Mouse (Mus musculus) midbrain, embryonic 10.5 days (tissue): ENCODE data around the gene Olig3. TPM values are rescaled to one million over a fixed set of nuclear protein-coding genes. Genes with fewer than 3 reads are reported as not detected.
"Not testable (repeated sequence)": the region's sequence is repeated elsewhere in the genome, so short reads cannot be mapped to it uniquely, and the experiment has no call there.

Experiments used
- DNase-seq: peaks from one replicate; pipeline ENCODE4 v3.0.0-alpha.2; 2017; ENCODE audit warnings: low spot score
- H3K27ac ChIP-seq: fragments of 300-500 bp; sonication (generic); replicated peaks from 2 replicates; pipeline ENCODE4 v1.5.1; 2016; ENCODE audit warnings: mild to moderate bottlenecking
- H3K27me3 ChIP-seq: fragments of 300-500 bp; sonication (generic); 2 replicates; pipeline ENCODE4 v1.6.1; 2016; ENCODE audit warnings: low read depth, mild to moderate bottlenecking; ENCODE audit not compliant: poor library complexity, severe bottlenecking
- H3K36me3 ChIP-seq: fragments of 300-500 bp; sonication (generic); 2 replicates; pipeline ENCODE4 v1.6.1; 2016; ENCODE audit warnings: mild to moderate bottlenecking, moderate library complexity
- H3K4me1 ChIP-seq: fragments of 300-500 bp; sonication (generic); 2 replicates; pipeline ENCODE4 v1.6.1; 2016
- H3K4me3 ChIP-seq: fragments of 300-500 bp; sonication (generic); 2 replicates; pipeline ENCODE4 v1.5.1; 2016; ENCODE audit warnings: mild to moderate bottlenecking, moderate library complexity
- H3K9me3 ChIP-seq: fragments of 300-500 bp; sonication (generic); replicated peaks from 2 replicates; pipeline ENCODE4 v1.6.1; 2016; ENCODE audit warnings: mild to moderate bottlenecking
- WGBS: fragments of 180-500 bp; shearing (Covaris S2); methylation state at CpG from one replicate; pipeline ENCODE4 v1.1.7; 2016; 5-methylcytosine and 5-hydroxymethylcytosine counted together
- polyA plus RNA-seq: library from polyadenylated mRNA; unstranded; fragments of >200 nt; fragmentation: Nextera tagmentation; extraction: Ambion mirVana; gene quantifications from 2 replicates; pipeline ENCODE4 v1.2.1, GENCODE M21; 2016

Olig3 gene
- polyA plus RNA-seq, 1 experiment from 2014 or later: 23.1 TPM

DNA sequence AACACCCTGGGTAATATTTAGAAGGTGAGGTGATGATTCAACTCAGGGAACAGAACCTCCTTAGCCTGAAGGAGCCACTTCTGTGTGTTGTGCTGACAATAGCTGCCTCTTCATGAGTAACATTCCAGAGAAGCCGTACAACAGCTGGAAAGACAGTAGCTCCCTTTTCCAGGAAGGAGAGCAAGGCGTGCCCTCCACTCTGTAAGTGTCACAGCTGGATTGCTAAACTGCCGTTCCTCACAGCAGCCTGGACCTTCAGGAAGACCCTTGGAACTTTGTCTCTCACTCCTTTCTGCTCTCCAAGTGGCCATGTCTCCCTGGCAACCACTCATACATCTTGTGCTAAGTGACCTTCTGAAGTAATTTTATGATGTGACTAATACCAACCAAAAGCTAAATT is 13.8 kb downstream of the Olig3 start:
- peaks cover 47% of the 10 kb centered on the region for H3K27me3 ChIP-seq
- no peaks in the 10 kb centered on the region for H3K36me3 ChIP-seq

GRCm38 (mm10) chr10:19372263-19372662 is 15.9 kb downstream of the Olig3 start:
- no peak for DNase-seq
- Histone ChIP-seq H3K4me3 (no peak overlapping the region), H3K4me1 (peaks cover 17% of the 10 kb centered on the region), H3K9me3 (no peaks in the 10 kb centered on the region), H3K27me3 (peaks cover 26% of the 10 kb centered on the region), H3K27ac (no peak overlapping the region), H3K36me3 (no peaks in the 10 kb centered on the region)
- 40% methylated on average over 5 of the region's 5 CpGs for WGBS

More for the DNA sequence above, 13.8 kb downstream of the Olig3 start:
- no peak for DNase-seq
- Histone ChIP-seq H3K4me1 (peaks cover 17% of the 10 kb centered on the region), H3K9me3 (no peaks in the 10 kb centered on the region), H3K27ac (no peak overlapping the region), H3K4me3 (no peak overlapping the region)
- 61% methylated on average over 3 of the region's 3 CpGs for WGBS

- Histone ChIP-seq H3K36me3 (no peaks in the 10 kb centered on the region), H3K4me1 (peaks cover 17% of the 10 kb centered on the region), H3K27me3 (peaks cover 21% of the 10 kb centered on the region), H3K9me3 (peaks cover under 1% of the 10 kb centered on the region), H3K27ac (no peak overlapping the region), H3K4me3 (no peak overlapping the region)
- WGBS: 72% methylated on average over 7 of the region's 7 CpGs
- no peak for DNase-seq
Observed at GRCm38 (mm10) chr10:19373797-19374196, 17.5 kb downstream of the Olig3 start.

DNA sequence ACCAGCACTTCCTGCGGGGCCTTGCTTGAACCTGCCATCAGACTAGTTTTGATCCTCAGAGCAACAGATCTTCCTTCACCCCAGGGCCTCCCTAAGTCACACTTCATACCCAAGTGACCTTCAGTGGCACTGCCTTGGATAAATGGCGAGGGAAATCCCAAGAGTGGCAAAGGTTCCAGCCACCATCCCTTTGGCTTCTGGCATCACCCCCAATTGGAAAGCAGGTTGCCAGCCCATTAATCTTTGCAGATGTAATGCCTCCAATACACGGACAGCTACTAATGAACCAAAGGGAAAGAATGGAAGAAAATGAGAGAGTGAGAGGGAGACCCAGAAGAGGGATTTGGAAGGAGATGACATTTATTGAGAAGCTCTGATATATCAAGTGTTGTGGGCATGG is 18.0 kb downstream of the Olig3 start:
- WGBS: 77% methylated on average over 3 of the region's 3 CpGs
- no peaks in the 10 kb centered on the region for H3K36me3 ChIP-seq
- peaks cover 16% of the 10 kb centered on the region for H3K27me3 ChIP-seq
- DNase-seq: no peak
- peaks cover 6% of the 10 kb centered on the region for H3K9me3 ChIP-seq
- H3K27ac ChIP-seq: no peak overlapping the region
- peaks cover 17% of the 10 kb centered on the region for H3K4me1 ChIP-seq
- no peak overlapping the region for H3K4me3 ChIP-seq

- Histone ChIP-seq H3K9me3 (peaks cover 10% of the 10 kb centered on the region), H3K36me3 (no peaks in the 10 kb centered on the region), H3K27me3 (peaks cover 4% of the 10 kb centered on the region), H3K4me3 (no peak overlapping the region), H3K4me1 (peaks cover 17% of the 10 kb centered on the region), H3K27ac (no peak overlapping the region)
- DNase-seq: no peak
- 93% methylated on average over 2 of the region's 2 CpGs for WGBS
Observed at GRCm38 (mm10) chr10:19375838-19376237, 19.5 kb downstream of the Olig3 start.

DNA sequence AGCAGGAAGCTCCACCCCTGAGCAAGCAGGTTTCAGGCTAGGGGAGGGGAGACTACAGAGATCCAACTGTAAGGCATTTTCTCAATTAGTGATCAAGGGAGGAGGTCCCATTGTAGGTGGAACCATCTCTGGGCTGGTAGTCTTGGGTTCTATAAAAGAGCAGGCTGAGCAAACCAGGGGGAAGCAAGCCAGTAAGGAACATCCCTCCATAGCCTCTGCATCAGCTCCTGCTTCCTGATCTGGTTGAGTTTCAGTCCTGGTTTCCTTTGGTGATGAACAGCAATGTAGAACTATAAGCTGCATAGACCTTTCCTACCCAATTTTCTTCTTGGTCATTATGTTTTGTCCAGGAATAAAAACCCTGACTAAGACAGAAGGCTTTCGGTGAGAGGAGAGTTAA is 24.6 kb downstream of the Olig3 start:
- DNase-seq, H3K4me3 ChIP-seq, H3K36me3 ChIP-seq, H3K27me3 ChIP-seq, H3K4me1 ChIP-seq, H3K27ac ChIP-seq: not testable (repeated sequence)
- WGBS: 100% methylated on average over 1 of the region's 1 CpGs
- H3K9me3 ChIP-seq: peaks cover 13% of the 10 kb centered on the region

- H3K27ac ChIP-seq: no peak overlapping the region
- peaks cover 8% of the 10 kb centered on the region for H3K9me3 ChIP-seq
- no peak for DNase-seq
Observed at GRCm38 (mm10) chr10:19384176-19384575, 27.8 kb downstream of the Olig3 start.

DNA sequence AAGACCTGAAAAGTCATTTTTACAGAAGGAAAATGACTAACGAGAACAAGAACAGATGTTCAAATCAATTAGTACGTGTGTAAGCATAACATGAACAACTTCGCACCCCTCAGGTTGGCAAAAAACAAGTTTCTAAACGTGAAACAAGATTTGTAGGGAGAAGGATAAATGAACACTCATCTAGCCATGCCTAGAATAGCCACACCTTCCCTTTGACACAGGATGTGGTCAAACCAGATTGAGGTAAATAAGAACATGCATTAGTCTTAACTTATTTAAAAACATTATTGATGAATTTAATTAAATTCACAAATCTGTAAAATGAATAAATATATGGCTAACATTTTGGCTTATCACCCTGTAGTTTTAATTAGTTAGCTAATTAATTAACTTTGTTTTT is 35.5 kb downstream of the Olig3 start:
- Histone ChIP-seq H3K4me3 (no peak overlapping the region), H3K9me3 (no peaks in the 10 kb centered on the region), H3K4me1 (peaks cover 6% of the 10 kb centered on the region), H3K27me3 (peaks cover 19% of the 10 kb centered on the region), H3K27ac (no peak overlapping the region), H3K36me3 (no peaks in the 10 kb centered on the region)
- 91% methylated on average over 4 of the region's 4 CpGs for WGBS
- DNase-seq: no peak

More at GRCm38 (mm10) chr10:19384176-19384575, 27.8 kb downstream of the Olig3 start:
- no peaks in the 10 kb centered on the region for H3K27me3 ChIP-seq
- 94% methylated on average over 3 of the region's 3 CpGs for WGBS
- no peak overlapping the region for H3K4me3 ChIP-seq
- no peaks in the 10 kb centered on the region for H3K36me3 ChIP-seq
- H3K4me1 ChIP-seq: no peaks in the 10 kb centered on the region

DNA sequence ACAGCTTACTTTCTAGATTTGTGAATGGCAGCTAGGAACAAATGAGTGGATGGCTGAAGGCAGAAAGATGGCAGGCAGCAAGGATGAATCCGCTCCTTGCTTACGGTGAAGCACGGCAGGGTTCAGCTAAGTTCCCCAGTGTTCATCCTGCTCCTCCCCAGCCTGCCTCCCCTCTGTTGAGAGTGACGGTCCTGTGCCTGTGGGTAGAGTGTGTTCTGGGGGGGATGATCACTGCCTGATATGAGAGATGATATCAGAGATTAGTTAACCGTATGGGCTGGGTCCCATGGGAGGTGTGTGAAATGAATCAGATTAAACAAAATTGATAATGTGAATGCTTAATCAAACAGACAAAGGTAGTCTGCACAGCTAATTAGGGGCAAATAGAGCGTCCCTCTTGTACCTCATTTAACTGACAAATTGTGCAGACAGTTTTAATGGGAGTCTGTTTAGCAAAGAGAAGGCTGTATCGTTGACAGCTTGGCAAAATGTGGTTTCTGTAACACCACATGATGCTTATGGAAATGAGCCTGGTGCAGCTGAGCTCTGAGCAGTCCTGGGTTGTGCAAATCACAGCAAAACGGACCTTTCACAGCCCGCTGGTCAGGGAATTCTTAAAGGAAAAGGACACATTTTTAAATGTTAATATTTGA is 40.3 kb downstream of the Olig3 start:
- Histone ChIP-seq H3K27ac (no peak overlapping the region), H3K4me1 (peaks cover 19% of the 10 kb centered on the region), H3K4me3 (no peak overlapping the region), H3K27me3 (peaks cover 39% of the 10 kb centered on the region), H3K36me3 (no peaks in the 10 kb centered on the region), H3K9me3 (no peaks in the 10 kb centered on the region)
- no peak for DNase-seq
- 43% methylated on average over 9 of the region's 9 CpGs for WGBS

DNA sequence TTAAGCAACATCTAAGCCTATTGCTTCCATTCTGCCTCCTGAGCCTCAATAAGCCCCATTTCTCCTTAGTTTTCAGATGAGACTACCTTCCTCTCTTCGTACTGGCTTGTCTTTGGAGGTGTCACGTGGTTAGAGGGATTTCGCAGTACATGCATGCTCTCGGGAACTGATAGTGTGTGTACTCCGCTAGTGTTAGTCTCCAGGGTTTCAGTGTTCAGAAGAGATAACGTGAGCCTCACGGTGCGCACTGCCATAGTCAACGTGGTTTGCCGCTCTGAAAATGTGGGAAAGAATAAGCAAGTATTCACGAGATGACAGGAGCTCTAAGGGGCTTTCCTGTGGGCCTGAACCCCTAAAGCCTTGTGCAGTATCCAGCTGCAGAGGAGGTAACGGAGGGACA is 41.1 kb downstream of the Olig3 start:
- H3K4me1 ChIP-seq: peaks cover 19% of the 10 kb centered on the region
- no peaks in the 10 kb centered on the region for H3K9me3 ChIP-seq
- H3K36me3 ChIP-seq: no peaks in the 10 kb centered on the region
- H3K4me3 ChIP-seq: no peak overlapping the region
- H3K27ac ChIP-seq: no peak overlapping the region
- H3K27me3 ChIP-seq: peaks cover 39% of the 10 kb centered on the region
- DNase-seq: no peak
- 85% methylated on average over 12 of the region's 12 CpGs for WGBS

- 66% methylated on average over 5 of the region's 5 CpGs for WGBS
- peaks cover 35% of the 10 kb centered on the region for H3K27me3 ChIP-seq
- no peak overlapping the region for H3K27ac ChIP-seq
- H3K36me3 ChIP-seq: no peaks in the 10 kb centered on the region
- DNase-seq: peak; percentile 27
- H3K4me3 ChIP-seq: no peak overlapping the region
- peaks cover 21% of the 10 kb centered on the region for H3K4me1 ChIP-seq
- H3K9me3 ChIP-seq: no peaks in the 10 kb centered on the region
Observed at GRCm38 (mm10) chr10:19401136-19401535, 44.8 kb downstream of the Olig3 start.

DNA sequence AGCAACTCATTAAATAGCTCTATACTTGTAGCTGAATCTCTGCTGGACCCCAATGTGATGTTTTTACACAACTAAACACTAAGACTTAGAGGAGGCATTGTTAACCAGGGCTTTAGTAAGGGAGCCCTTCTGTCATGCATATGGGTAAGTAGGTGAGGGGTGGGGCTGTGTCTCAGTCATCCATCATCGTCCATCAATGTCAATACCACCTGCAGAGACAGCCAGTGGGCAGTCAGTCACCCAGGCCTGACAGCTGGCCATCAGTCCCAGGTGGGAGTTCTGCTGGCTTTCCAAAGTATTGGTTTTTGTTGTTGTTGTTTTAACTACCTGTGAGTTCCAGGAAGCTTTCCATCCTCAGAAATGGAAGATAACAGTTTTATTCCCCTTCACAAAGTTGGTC is 48.1 kb downstream of the Olig3 start:
- DNase-seq: no peak
- no peak overlapping the region for H3K4me3 ChIP-seq
- no peak overlapping the region for H3K27ac ChIP-seq
- H3K36me3 ChIP-seq: no peaks in the 10 kb centered on the region
- WGBS: 20% methylated on average over 1 of the region's 1 CpGs
- no peaks in the 10 kb centered on the region for H3K9me3 ChIP-seq
- H3K4me1 ChIP-seq: peaks cover 6% of the 10 kb centered on the region
- peaks cover 24% of the 10 kb centered on the region for H3K27me3 ChIP-seq

DNA sequence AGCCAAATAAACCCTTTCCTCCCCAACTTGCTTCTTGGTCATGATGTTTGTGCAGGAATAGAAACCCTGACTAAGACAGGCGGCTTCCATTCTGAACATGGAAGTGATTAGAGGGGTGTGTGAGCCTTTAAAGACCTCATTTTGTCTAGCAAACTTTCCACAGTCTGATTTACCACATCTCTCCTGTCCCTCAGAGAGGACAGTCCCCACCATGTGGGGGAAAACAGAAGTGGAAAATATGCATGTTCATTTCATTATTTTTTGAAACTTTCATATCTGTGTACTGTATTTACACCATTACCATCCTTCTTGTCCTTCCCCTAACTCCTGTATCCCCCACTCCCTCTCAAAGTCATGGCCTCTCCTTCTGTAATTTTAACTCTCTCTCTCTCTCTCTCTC is 49.6 kb downstream of the Olig3 start:
- H3K4me3 ChIP-seq: no peak overlapping the region
- peaks cover 6% of the 10 kb centered on the region for H3K4me1 ChIP-seq
- no peak overlapping the region for H3K27ac ChIP-seq
- no peaks in the 10 kb centered on the region for H3K36me3 ChIP-seq
- peaks cover 17% of the 10 kb centered on the region for H3K27me3 ChIP-seq
- DNase-seq: no peak
- H3K9me3 ChIP-seq: no peaks in the 10 kb centered on the region
- 75% methylated on average over 1 of the region's 1 CpGs for WGBS

- Histone ChIP-seq H3K4me3 (no peak overlapping the region), H3K9me3 (no peaks in the 10 kb centered on the region), H3K27me3 (peaks cover 17% of the 10 kb centered on the region), H3K36me3 (no peaks in the 10 kb centered on the region), H3K27ac (no peak overlapping the region), H3K4me1 (peaks cover 6% of the 10 kb centered on the region)
- no peak for DNase-seq
- WGBS: 91% methylated on average over 3 of the region's 3 CpGs
Observed at GRCm38 (mm10) chr10:19407168-19407567, 50.8 kb downstream of the Olig3 start.
